Mouse (Mus musculus): ENCODE data around the gene Lurap1l.
"Not testable (repeated sequence)": the region's sequence is repeated elsewhere in the genome, so short reads cannot be mapped to it uniquely, and the experiment has no call there.

Lurap1l gene

DNA sequence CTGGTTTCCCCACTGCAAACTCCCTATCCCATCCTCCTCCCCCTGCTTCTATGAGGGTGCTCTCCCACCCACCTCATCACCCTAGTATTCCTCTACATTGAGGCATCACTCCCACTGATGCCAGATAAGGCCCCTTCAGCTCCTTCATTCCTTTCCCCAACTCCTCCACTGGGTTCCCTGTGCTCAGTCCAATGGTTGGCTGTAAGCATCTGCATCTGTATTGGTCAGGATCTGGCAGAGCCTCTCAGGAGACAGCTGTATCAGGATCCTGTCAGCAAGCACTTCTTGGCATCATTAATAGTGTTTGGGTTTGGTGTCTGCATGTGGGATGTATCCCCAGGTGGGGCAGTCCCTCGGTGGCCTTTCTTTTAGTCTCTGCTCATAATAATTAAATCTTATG is 6.7 kb downstream of the Lurap1l start:
- in situ Hi-C loops (cut with MboI; ENCODE audit: unreplicated experiment in 2 of 2) = not testable (repeated sequence)

DNA sequence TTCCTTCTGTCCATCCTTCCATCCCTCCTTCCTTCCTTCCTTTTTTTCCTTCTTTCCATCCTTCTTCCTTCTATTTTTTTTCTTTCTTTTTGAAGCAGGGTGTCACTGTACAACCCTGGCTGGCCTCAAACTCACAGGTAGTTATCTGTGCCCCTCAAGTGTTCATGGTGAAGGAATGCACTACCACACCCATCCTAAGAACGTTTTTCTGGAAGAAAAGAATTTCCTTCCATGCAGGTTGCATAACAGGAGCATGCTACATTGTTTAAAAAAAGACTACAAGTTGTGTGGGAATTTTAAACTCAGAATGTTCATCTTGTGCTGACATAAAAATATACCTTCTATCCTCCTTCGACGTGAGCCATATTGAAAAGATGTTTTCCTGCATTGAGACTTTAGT is 7.4 kb downstream of the Lurap1l start:
- in situ Hi-C loops (cut with MboI; ENCODE audit: unreplicated experiment in 2 of 2) = no loop called here

GRCm38 (mm10) chr4:80918526-80919129 is 8.2 kb downstream of the Lurap1l start:
- in situ Hi-C loops (cut with MboI; ENCODE audit: unreplicated experiment in 2 of 2) = no loop called here

- in situ Hi-C loops (cut with MboI; ENCODE audit: unreplicated experiment in 2 of 2) = no loop called here
Measured at GRCm38 (mm10) chr4:80919217-80919867, 8.9 kb downstream of the Lurap1l start.

- in situ Hi-C loops (cut with MboI; ENCODE audit: unreplicated experiment in 2 of 2) = no loop called here
Measured at GRCm38 (mm10) chr4:80921646-80922489, 11.4 kb downstream of the Lurap1l start.

DNA sequence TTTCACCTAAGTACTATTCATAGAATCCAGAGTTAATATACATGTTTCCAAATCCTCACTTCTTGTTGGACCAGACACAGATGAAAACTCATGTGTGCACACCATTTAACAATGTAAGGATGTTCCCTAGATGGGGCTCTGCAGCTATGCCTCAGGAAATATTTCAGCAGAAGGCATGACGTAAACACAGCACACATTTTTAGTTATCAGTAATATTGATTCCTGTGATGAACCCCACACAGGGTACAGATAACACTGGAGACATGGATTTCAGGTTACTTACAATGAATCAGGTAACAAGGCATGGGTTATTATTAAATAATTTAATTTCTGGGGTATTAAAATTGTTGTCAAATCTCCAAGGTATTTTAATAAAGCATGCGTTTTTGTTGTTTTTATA is 12.2 kb downstream of the Lurap1l start:
- in situ Hi-C loops (cut with MboI; ENCODE audit: unreplicated experiment in 2 of 2) = no loop called here

DNA sequence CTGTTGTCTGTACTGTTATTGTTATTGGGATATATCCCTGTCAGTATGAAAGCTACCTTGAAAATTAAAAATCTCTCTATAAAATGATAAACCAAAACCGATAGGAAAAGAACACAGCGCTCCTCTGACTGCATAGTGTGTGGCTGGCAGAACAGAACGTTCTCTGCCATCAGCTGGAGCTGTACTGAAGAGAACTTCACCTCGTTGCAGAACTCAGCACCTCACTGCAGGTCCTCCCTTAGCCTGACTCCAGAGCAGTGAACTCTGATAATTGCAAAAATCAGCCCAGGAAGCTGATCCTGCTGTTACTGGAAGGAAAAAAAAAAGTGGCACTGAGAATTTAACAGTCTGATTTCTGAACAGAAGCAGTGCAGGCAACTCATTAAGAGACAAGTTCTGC is 14.4 kb downstream of the Lurap1l start:
- in situ Hi-C loops (cut with MboI; ENCODE audit: unreplicated experiment in 2 of 2) = no loop called here

DNA sequence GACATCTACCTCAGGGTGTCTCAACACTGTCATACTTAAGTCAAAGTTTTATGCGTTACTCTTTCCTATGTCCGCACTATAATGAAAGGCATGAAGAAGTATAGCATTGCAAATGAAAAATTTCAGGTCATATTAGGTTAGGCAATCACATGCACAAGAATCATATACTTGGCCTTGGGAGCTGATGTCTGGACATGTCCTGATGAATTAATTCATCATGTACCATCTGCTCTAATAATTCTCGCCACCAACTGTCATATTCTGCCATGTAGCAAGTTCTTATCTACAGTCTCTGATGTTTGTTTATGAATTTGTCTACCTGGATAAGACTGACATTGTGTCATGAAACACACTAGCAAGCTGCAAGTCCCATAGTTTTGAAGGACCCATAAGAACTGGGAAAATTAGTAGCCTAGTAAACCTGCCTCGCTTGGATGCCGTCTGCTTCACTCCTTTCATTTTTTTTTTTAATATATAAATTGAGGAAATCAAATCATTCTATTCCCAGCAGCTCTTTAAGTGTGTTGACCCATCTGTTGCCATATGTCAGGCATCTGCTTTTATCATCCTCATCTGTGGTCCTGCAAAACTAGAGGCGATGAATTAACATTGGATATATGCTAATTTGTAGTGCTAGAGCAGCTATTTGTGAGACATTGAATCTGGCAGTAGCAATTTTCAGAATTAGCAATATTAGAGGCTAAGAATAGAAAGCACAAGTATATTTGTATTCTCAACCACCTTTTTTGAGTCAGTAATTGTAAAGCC is 15.5 kb downstream of the Lurap1l start:
- in situ Hi-C loops (cut with MboI; ENCODE audit: unreplicated experiment in 2 of 2) = no loop called here

- in situ Hi-C loops (cut with MboI; ENCODE audit: unreplicated experiment in 2 of 2) = no loop called here
Measured at GRCm38 (mm10) chr4:80934749-80935148, 24.3 kb downstream of the Lurap1l start.

- in situ Hi-C loops (cut with MboI; ENCODE audit: unreplicated experiment in 2 of 2) = no loop called here
Measured at GRCm38 (mm10) chr4:80939115-80939514, 28.7 kb downstream of the Lurap1l start.

- in situ Hi-C loops (cut with MboI; ENCODE audit: unreplicated experiment in 2 of 2) = no loop called here
Measured at GRCm38 (mm10) chr4:80940946-80941345, 30.5 kb downstream of the Lurap1l start.

GRCm38 (mm10) chr4:80941978-80942377 is 31.5 kb downstream of the Lurap1l start:
- in situ Hi-C loops (cut with MboI; ENCODE audit: unreplicated experiment in 2 of 2) = no loop called here

GRCm38 (mm10) chr4:80944605-80945004 is 34.2 kb downstream of the Lurap1l start:
- in situ Hi-C loops (cut with MboI; ENCODE audit: unreplicated experiment in 2 of 2) = no loop called here

DNA sequence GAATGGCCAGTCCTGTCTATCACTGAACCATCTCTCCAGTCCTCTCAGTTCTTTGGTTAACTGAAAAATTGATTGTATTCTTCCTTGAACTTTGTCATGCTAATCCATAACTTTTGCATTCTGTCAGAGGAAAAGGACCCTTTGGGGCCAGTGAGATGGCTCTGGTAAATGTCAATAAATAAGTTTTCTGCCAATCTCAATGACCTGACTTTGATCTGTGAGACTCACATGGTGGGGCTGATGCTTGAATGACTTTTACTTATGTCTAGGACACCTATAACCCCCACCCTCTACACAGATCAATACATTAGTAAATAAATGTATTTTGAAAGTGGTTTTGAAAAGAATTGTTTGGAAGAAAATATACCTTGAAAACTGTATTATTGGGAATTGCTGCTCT is 38.7 kb downstream of the Lurap1l start:
- in situ Hi-C loops (cut with MboI; ENCODE audit: unreplicated experiment in 2 of 2) = no loop called here

GRCm38 (mm10) chr4:80949720-80950119 is 39.3 kb downstream of the Lurap1l start:
- in situ Hi-C loops (cut with MboI; ENCODE audit: unreplicated experiment in 2 of 2) = no loop called here

GRCm38 (mm10) chr4:80950280-80950781 is 39.9 kb downstream of the Lurap1l start:
- in situ Hi-C loops (cut with MboI; ENCODE audit: unreplicated experiment in 2 of 2) = no loop called here

DNA sequence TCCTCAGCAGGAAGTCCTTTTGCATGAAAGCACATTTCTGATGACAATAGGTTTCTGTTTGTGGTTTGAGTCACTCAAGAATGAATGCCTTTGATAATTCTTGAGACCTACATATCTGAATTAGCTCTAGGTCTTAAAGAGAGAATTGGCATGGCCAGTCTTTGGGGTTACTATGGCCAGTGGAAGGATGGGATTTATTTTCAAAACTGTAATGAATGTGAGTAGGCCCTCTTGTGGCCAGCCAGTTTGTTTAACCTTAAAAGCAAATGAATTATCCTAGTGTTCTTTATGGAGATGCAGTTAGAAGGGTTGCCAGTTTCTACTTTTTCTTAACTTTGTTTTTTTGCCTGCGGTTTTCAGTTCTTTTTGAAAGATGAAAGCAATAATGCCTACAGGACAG is 42.2 kb downstream of the Lurap1l start:
- in situ Hi-C loops (cut with MboI; ENCODE audit: unreplicated experiment in 2 of 2) = no loop called here

DNA sequence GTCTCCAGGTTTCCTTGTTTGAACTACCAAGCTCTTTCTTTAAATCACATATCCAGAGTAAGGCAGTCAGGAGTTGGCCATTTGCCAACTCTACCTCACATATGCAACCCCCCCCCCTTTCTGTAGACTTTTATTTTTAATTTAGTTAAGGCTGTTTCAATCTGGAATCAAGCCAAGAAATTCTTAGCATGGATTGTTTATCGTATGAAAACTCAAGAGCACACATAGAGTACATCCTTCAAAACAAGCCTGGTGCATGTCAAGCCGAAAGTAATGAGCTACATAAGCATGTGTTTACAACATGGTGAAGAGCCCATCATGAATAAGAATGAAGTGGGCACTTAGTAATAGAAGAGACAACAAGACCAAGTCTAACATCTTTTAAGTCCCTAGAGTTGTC is 45.5 kb downstream of the Lurap1l start:
- in situ Hi-C loops (cut with MboI; ENCODE audit: unreplicated experiment in 2 of 2) = no loop called here

- in situ Hi-C loops (cut with MboI; ENCODE audit: unreplicated experiment in 2 of 2) = no loop called here
Measured at GRCm38 (mm10) chr4:80967526-80967925, 57.1 kb downstream of the Lurap1l start.

DNA sequence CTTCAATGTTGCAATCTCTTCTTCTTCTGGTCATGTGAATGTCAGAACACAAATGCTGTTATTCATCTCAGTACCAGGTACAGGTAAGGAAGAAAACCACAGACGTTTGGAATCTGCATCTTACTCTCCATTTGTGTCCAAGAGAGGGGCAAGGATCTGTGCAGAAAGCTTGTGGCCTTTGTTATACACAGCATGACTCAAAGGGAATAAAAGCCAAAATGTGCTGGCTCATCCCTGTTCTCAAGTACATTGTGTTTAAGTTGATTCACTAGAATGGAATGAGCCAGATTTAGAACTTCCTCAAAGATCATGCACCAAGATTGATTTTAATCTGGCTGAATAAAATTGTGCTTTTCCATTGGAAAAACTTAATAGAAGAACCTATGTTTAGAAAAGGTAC is 61.4 kb downstream of the Lurap1l start:
- in situ Hi-C loops (cut with MboI; ENCODE audit: unreplicated experiment in 2 of 2) = no loop called here

DNA sequence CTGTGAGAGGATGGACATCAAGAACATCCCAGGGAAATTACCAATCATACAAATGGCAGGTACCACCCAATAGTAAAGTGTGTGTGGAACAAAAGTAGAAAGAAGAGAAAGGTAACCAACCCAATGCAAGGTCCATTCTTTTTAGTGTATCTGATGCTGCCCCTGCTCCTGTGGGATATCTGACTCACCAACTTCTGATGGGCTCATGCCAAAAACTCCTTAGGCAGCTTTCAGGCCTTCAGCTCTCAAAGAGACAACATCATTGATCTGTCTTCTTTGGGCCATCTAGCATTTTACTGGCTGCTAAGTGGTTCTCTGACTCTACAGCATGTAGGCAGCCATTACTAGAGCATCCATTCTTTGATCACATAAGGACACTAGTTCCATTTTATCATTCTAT is 63.5 kb downstream of the Lurap1l start:
- in situ Hi-C loops (cut with MboI; ENCODE audit: unreplicated experiment in 2 of 2) = no loop called here
